Mouse (Mus musculus): ENCODE measurements around the gene Itpr3.

- no peak for TF ChIP-seq EP300 (IDR thresholded peaks at IDR 0.05)
- no peak for TF ChIP-seq CTCF (IDR thresholded peaks at IDR 0.05)
These were observed 114.0 kb downstream of the Itpr3 start for GRCm38 (mm10) chr17:27171121-27171520.
